Mouse (Mus musculus): ENCODE measurements around the gene Pdia6.

DNA sequence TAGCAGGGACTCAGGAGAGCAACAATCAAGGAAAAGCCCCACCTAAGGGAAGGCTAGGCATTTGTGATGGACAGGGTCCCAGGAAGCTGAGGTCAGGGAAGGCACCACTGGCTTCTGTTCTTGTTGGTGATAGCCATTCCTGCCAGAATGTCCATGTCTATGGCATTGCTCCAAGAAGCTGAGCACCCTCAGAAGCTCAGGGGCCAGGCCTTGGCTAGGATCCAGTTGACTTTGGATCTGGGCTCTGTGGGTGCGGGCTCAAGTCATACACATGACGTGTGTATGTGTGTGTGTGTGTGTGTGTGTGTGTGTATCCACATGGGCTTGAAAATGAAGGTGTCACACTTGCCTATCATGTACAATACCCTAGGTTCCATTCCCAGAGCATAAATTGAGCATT is 23.6 kb downstream of the Pdia6 start:
- TF ChIP-seq CTCF (IDR thresholded peaks at IDR 0.05), result no peak
- TF ChIP-seq EP300 (IDR thresholded peaks at IDR 0.05; ENCODE audit: insufficient read depth, low read depth, low read length), result no peak
